Mouse (Mus musculus) heart, postnatal 0 days (tissue): ENCODE results near the gene Pmf1. TPM values are rescaled to one million over a fixed set of nuclear protein-coding genes. Genes with fewer than 3 reads are reported as not detected.

ENCODE experiments used
- ATAC-seq: fragments of 200-750 bp; cut with Nextera tagmentation; 2 replicates; pipeline ENCODE4 v1.8.0; 2017; ENCODE audit warnings: low read depth, moderate number of reproducible peaks, moderate library complexity; ENCODE audit not compliant: insufficient read depth
- DNase-seq: peaks from one replicate; pipeline ENCODE4 v3.0.0-alpha.2; 2016; ENCODE audit warnings: low spot score
- H3K27ac ChIP-seq: fragments of 300-500 bp; sonication (generic); 2 replicates; pipeline ENCODE4 v1.5.1; 2014; ENCODE audit warnings: low read depth, mild to moderate bottlenecking
- H3K27me3 ChIP-seq: fragments of 300-500 bp; sonication (generic); 2 replicates; pipeline ENCODE4 v1.6.1; 2014; ENCODE audit warnings: low read length, mixed read lengths; ENCODE audit not compliant: control insufficient read depth, insufficient read depth
- H3K36me3 ChIP-seq: fragments of 300-500 bp; sonication (generic); replicated peaks from 2 replicates; pipeline ENCODE4 v1.6.1; 2014; ENCODE audit warnings: low read length, mixed read lengths; ENCODE audit not compliant: control insufficient read depth, insufficient read depth
- H3K4me1 ChIP-seq: fragments of 300-500 bp; sonication (generic); 2 replicates; pipeline ENCODE4 v1.6.1; 2014; ENCODE audit warnings: antibody characterized with exemption; ENCODE audit not compliant: control insufficient read depth, insufficient read depth
- H3K4me2 ChIP-seq: fragments of 300-500 bp; sonication (generic); 2 replicates; pipeline ENCODE4 v1.6.1; 2014; ENCODE audit warnings: low read depth, mild to moderate bottlenecking, low read length, moderate library complexity
- H3K4me3 ChIP-seq: fragments of 300-500 bp; sonication (generic); 2 replicates; pipeline ENCODE4 v1.5.1; 2014; ENCODE audit warnings: low read depth, low read length
- H3K9ac ChIP-seq: fragments of 300-500 bp; sonication (generic); replicated peaks from 2 replicates; pipeline ENCODE4 v1.6.1; 2014; ENCODE audit warnings: low read depth, low read length, mixed read lengths
- H3K9me3 ChIP-seq: fragments of 300-500 bp; sonication (generic); replicated peaks from 2 replicates; pipeline ENCODE4 v1.6.1; 2016; ENCODE audit warnings: low read length; ENCODE audit not compliant: control insufficient read depth
- CTCF ChIP-seq: IDR thresholded peaks from 2 replicates; pipeline ENCODE4 v1.5.1; 2016; ENCODE audit warnings: antibody characterized with exemption, control low read depth, low read depth
- EP300 ChIP-seq: IDR thresholded peaks from 2 replicates; pipeline ENCODE4 v1.6.1; 2016; ENCODE audit warnings: antibody characterized with exemption, low read depth
- whole genome bisulfite sequencing: fragments of 180-500 bp; shearing (Covaris S2); extraction: QIAGEN DNeasy Blood & Tissue Kit; methylation state at CpG from one replicate; pipeline ENCODE4 v1.1.7; 2014; 5-methylcytosine and 5-hydroxymethylcytosine counted together
- polyA plus RNA-seq: library from polyadenylated mRNA; unstranded; fragments of >200 nt; fragmentation: Nextera tagmentation; extraction: Ambion mirVana; gene quantifications from 2 replicates; pipeline ENCODE4 v1.2.1, GENCODE M21; 2015
- total RNA-seq: library from RNA; depleted of rRNA; stranded (reverse); fragments of >200 nt; gene quantifications from 2 replicates; pipeline ENCODE4 v1.2.3, GENCODE M21; 2014; ENCODE audit warnings: low replicate concordance; rRNA removed

The Pmf1 gene
- total RNA-seq, result 86.0 and 116 TPM in 2 replicates
- polyA plus RNA-seq, result 62.9 and 65.8 TPM in 2 replicates

GRCm38 (mm10) chr3:88409741-88410644, at the start of gene Pmf1:
TSS of gene Pmf1 (minus strand) at chr3:88410331.
- ATAC-seq, result peak; percentile 92

GRCm38 (mm10) chr3:88458778-88459219, 48.7 kb upstream of the Pmf1 start:
- Histone ChIP-seq H3K36me3 (no peaks in the 10 kb centered on the region), H3K4me2 (no peak overlapping the region), H3K9ac (no peak overlapping the region), H3K27ac (no peak overlapping the region), H3K4me1 (no peaks in the 10 kb centered on the region), H3K27me3 (peaks cover 15% of the 10 kb centered on the region; the same call in 1 of the 2 replicates), H3K4me3 (no peak overlapping the region), H3K9me3 (no peaks in the 10 kb centered on the region)
- no peak for DNase-seq
- WGBS, result 3% methylated on average over 14 of the region's 14 CpGs
- ATAC-seq, result no peak
- no peak for TF ChIP-seq EP300
- TF ChIP-seq CTCF, result no peak

More at GRCm38 (mm10) chr3:88409741-88410644, at the start of gene Pmf1:
- Histone ChIP-seq H3K27ac (peak within 1 kb of the TSS; percentile 100), H3K9ac (peak within 1 kb of the TSS; percentile 85), H3K4me3 (peak within 1 kb of the TSS; percentile 64), H3K4me2 (peak within 1 kb of the TSS; percentile 62), H3K36me3 (peaks cover 13% of the 10 kb centered on the region), H3K4me1 (peaks cover 12% of the 10 kb centered on the region; the same call in 1 of the 2 replicates), H3K27me3 (no peaks in the 10 kb centered on the region), H3K9me3 (no peaks in the 10 kb centered on the region)
- TF ChIP-seq EP300 (no peak; the same call in none of the 2 replicates), CTCF (no peak)
- under 1% methylated on average over 54 of the region's 54 CpGs for WGBS
- DNase-seq, result peak; percentile 92

GRCm38 (mm10) chr3:88456746-88457532, 46.8 kb upstream of the Pmf1 start:
- ATAC-seq (no peak), DNase-seq (no peak)
- Histone ChIP-seq H3K36me3 (no peaks in the 10 kb centered on the region), H3K9ac (no peak overlapping the region), H3K4me3 (no peak overlapping the region), H3K4me2 (no peak overlapping the region), H3K27me3 (peaks cover 20% of the 10 kb centered on the region; the same call in 1 of the 2 replicates), H3K9me3 (no peaks in the 10 kb centered on the region), H3K27ac (no peak overlapping the region), H3K4me1 (no peaks in the 10 kb centered on the region)
- WGBS, result 66% methylated on average over 7 of the region's 7 CpGs
- TF ChIP-seq EP300, result no peak
- no peak for TF ChIP-seq CTCF

- H3K36me3 ChIP-seq, result no peaks in the 10 kb centered on the region
- no peaks in the 10 kb centered on the region for H3K9me3 ChIP-seq
- no peak overlapping the region for H3K4me3 ChIP-seq
- ATAC-seq (no peak), DNase-seq (no peak)
- WGBS, result 90% methylated on average over 8 of the region's 8 CpGs
- no peak overlapping the region for H3K4me2 ChIP-seq
- no peak overlapping the region for H3K27ac ChIP-seq
- H3K9ac ChIP-seq, result no peak overlapping the region
- peaks cover 20% of the 10 kb centered on the region; the same call in 1 of the 2 replicates for H3K27me3 ChIP-seq
- H3K4me1 ChIP-seq, result no peaks in the 10 kb centered on the region
- TF ChIP-seq CTCF (no peak), EP300 (no peak)
Observed at GRCm38 (mm10) chr3:88456313-88456712, 46.2 kb upstream of the Pmf1 start.

GRCm38 (mm10) chr3:88455588-88456264, 45.6 kb upstream of the Pmf1 start:
- Histone ChIP-seq H3K27ac (no peak overlapping the region), H3K4me2 (no peak overlapping the region), H3K4me3 (no peak overlapping the region), H3K36me3 (no peaks in the 10 kb centered on the region), H3K9me3 (no peaks in the 10 kb centered on the region), H3K4me1 (no peaks in the 10 kb centered on the region), H3K9ac (no peak overlapping the region), H3K27me3 (peaks cover 17% of the 10 kb centered on the region; the same call in 1 of the 2 replicates)
- no peak for DNase-seq
- TF ChIP-seq CTCF (no peak), EP300 (no peak)
- WGBS, result 71% methylated on average over 18 of the region's 18 CpGs
- ATAC-seq, result no peak
